Mouse (Mus musculus): ENCODE measurements at regions not wholly inside any gene's neighbourhood (a gene's known extent, or its start where the extent isn't known, plus 50 kb on each side); places are given as distances from the start of the nearest gene placed in this dataset.
A peak's percentile ranks its signal among the peaks of the same experiment; 100 is the strongest.
"Not testable (repeated sequence)": the region's sequence is repeated elsewhere in the genome, so short reads cannot be mapped to it uniquely, and the experiment has no call there.

GRCm38 (mm10) chr8:88903094-88903493, 140.9 kb downstream of the Sall1 start:
- no peak for DNase-seq (ENCODE audit: low spot score)

- DNase-seq (ENCODE audit: low spot score), result no peak
Measured at GRCm38 (mm10) chr8:88883751-88884390, 160.1 kb downstream of the Sall1 start.

GRCm38 (mm10) chr8:88879857-88880256, 164.1 kb downstream of the Sall1 start:
- DNase-seq (ENCODE audit: low spot score), result no peak

DNA sequence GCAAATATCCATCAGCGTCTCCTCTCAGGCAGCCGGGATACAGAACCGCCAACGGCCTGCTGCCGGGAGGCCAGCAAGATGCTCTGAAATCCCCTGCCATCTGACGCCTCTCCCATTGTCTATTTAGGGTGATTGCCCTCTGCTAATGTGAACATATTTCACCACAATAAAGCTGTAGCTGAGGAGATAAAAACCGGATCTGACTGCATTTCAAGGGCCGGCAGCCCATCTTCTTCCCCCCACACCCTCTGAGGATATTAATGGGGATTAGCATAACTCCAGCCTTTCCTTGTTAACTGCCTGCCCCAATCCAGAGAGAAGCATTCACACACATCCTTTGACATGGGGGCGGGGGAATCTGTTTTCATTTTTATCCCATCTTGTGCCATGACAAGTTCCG, 166.0 kb downstream of the Sall1 start:
- no peak for DNase-seq (ENCODE audit: low spot score)

DNA sequence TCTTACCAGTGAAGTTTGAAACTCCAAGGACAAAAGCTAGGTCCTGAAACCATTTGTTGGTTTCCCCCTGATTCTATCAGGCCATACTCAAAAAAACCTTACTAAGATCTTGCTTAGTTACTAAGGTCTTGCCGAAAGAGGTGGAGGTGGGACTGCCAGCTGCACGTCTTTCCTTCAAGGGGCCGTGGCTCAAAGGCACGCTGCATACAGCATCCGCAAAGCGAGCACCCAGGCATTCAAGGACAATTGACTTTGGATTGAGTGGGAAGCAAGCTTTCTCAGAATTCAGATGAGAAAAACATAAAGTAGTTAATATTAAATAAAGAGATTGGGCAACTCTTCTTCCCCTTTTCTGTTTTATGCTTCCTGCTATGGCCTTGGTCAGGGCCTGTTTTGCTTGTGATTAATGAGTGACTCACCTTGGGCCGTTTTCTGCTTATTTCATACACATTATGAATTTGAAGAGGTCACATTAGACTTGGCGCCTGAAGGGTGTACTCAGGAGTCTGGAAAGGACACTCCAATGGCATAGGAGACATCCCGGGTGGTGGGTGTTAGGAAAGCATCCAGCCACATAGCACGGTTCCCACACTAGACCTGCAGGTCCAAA, 166.1 kb downstream of the Cyld start:
- no peak for DNase-seq (ENCODE audit: low spot score)

DNA sequence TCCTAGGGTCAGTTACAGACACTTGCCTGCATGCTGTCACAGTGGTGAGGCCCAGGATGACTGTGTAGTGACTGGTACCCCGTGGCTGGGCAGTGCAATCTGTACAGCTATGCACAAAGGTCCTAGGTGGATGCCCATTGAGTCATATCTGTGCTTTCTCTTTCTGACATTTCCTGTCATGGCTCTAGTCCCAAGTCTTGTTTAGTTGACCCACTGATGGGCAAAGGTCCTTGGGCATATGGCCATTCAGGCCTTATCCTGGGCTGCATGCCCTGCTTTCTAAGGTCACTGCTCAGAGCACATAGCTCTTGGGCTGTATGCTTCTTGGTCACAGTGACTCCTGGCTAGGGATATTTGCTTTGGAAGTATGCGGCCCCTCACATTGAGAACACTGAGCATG, 160.4 kb downstream of the Cyld start:
- DNase-seq (ENCODE audit: low spot score), result no peak

DNA sequence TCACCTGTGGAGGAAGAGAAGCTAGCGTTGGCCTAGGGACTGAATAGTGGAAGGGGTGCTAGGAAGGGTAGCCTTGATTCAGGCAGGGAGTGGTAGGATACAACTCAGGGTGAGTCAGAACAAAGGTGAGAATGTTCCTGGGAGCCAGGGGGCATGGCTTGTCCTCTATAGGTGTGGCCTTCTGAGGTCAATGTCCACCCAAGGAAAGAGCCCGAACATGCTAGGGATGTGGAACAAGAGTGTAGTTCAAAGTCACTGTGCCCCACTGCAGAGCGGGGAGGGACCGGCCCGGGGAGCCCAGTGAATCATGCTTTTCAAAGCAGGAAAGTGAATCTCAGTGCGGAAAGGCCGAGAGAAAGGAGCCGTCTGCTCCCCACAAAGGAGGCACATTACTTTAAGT, 156.4 kb downstream of the Cyld start:
- no peak for DNase-seq (ENCODE audit: low spot score)

DNA sequence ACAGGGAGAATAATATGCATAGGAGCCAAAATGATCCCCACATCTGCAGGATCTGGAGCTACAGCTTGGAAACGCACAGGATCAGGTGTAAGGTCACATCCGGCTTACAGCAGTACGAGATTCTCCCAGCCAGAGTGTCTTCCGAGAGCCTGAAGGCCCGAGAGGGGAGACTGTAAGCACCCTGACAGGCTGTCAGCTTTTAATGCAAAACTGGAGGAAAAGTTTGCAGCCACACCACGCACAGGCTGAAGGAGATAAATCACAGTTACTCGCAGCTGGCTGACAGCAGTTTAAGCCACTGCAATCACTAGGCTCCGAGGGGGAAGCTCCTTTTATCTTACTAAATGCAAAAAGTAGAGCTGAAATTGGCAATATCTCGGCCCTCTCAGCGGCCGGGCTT, 149.1 kb downstream of the Cyld start:
- DNase-seq (ENCODE audit: low spot score), result no peak

- DNase-seq (ENCODE audit: low spot score), result peak; percentile 15
Measured at GRCm38 (mm10) chr8:88844370-88844769, 147.5 kb downstream of the Cyld start.

GRCm38 (mm10) chr8:88842451-88842850, 145.6 kb downstream of the Cyld start:
- DNase-seq (ENCODE audit: low spot score), result no peak

DNA sequence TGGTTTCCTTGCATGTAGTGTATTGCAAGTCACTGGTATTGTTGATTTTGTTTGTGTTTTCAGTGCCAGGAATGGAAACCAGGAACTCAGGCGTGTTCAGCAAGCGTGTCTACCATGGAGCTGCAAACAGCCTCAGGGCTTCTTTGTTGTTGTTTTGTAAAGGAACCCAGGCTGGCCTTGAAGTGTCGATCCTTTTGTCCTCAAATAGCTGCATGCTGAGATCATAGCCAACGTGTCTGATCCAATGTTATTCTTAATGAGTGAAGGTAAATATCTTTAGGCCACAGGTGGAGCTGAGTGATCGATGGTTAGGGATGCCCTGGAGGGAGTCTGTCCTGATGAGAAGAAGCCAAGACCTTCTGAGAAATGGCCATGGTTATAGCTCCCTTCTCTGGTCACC, 143.3 kb downstream of the Cyld start:
- no peak for DNase-seq (ENCODE audit: low spot score)

DNA sequence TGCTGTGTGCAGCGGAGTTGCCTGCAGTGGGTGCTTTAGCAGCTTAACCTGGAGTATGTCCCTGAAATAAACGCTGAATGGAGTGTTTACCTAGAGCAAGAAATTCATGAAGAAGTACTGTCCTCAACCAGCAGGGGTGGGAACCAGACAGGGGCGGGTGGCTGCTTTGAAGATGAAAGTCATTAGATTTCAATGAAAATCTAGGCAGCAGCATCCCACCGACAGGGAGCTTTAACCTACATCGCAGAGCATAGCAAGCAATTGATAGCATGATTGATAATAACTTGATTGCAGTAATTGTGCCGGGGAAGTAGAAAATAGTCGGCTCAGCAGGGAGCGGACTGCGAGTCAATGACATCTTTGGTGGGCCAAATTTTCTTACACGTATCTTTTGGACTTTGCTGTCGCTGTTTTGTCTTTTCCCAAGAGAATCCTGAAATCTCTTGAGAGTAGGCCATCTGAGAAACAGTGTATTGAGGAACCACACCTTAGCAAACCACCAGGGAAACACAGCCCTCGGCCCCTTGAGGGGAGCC, 139.0 kb downstream of the Cyld start:
- DNase-seq (ENCODE audit: low spot score), result no peak

DNA sequence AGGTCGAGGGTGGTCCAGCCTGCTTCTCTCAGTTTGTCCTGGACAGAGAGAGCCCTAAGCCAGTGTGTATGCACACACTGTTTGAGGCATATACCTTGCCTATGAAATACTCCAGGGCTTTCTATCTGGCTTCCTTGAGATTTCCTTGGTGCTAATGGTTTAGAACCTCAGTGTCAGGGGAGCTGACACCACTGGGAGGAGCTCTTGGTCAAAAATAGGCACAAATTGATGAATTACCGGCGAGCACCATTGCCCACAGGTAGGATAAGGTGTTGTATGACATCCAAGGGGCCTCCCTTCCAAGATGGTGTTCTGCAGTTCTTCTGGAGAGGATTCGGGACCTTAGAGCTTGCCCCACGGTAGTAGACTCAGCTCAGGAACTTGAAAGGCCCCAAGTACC, 129.0 kb downstream of the Cyld start:
- DNase-seq (ENCODE audit: low spot score), result no peak

GRCm38 (mm10) chr8:88823931-88824330, 127.1 kb downstream of the Cyld start:
- DNase-seq (ENCODE audit: low spot score), result no peak

DNA sequence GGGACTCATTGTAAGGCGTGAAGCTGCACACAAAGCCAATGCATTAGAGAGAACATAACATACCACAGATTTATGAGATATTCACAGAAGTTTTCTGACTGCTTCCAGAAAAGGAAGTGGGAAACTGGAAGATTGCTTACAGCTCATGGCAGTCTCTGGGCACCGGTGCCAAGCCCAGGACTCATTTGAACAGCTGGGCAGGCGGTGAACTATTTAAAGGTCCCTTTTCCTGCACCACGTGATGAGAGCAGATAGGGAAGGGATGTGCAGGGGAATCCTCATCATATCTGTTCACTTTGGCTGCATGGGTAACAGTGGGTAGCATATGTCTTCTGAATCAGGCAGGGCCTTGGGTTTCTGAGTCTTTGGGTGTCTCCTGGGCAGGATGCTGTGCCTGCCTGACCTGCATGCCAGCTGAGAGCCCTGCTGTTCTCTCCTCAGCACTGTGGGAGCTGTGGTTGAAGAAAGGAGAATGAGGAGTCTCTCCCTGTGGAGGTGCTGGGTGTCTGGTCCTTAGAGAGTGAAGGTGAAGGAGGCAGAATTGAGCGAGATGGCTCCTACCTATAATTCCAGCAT, 123.5 kb downstream of the Cyld start:
- DNase-seq (ENCODE audit: low spot score), result no peak

GRCm38 (mm10) chr8:88816461-88816860, 119.6 kb downstream of the Cyld start:
- DNase-seq (ENCODE audit: low spot score), result no peak

- no peak for DNase-seq (ENCODE audit: low spot score)
Measured at GRCm38 (mm10) chr8:88814246-88814645, 117.4 kb downstream of the Cyld start.

GRCm38 (mm10) chr8:88812901-88813676, 116.3 kb downstream of the Cyld start:
- no peak for DNase-seq (ENCODE audit: low spot score)

- DNase-seq (ENCODE audit: low spot score), result not testable (repeated sequence)
Measured at GRCm38 (mm10) chr8:88806851-88807250, 110.0 kb downstream of the Cyld start.
